ENCODE assay signal across 27 mouse cellular contexts in genomic region chr17:45554420-45554819, GRCm38 (mm10). TPM values are rescaled to one million over a fixed set of nuclear protein-coding genes. Genes with fewer than 3 reads are reported as not detected.
DNase-seq lines count a peak whose midpoint lies in the region; ATAC-seq lines count a peak whose summit lies in the region.
"Had no signal": no experiment of that assay in that cellular context is flagged by ENCODE, and none has a peak within 500 bp of the region (broad histone marks: within the 10 kb centered on the region; RNA-seq: fewer than 3 reads in every experiment).

No protein-coding gene starts in this region.

- no peak for ATAC-seq in megakaryocyte, adult 5-6 weeks (ENCODE audit: poor library complexity, severe bottlenecking)
- ATAC-seq in common myeloid progenitor, adult 5-6 weeks (replicated peaks; ENCODE audit: low read depth, poor library complexity, severe bottlenecking), result peak; percentile 38
- ATAC-seq: Patski had no signal

- H3K36me3 ChIP-seq in megakaryocyte, embryonic 14.5 days (replicated peaks; ENCODE audit: low read length), result peaks cover 16% of the 10 kb centered on the region
- H3K36me3 ChIP-seq: hindbrain, embryonic 13.5 days; liver, embryonic 13.5 days; lung, embryonic 15.5 days; neural tube, embryonic 12.5 days had no signal

- H3K9me3 ChIP-seq in megakaryocyte, embryonic 14.5 days, result no peaks in the 10 kb centered on the region
- H3K9me3 ChIP-seq: hindbrain, embryonic 13.5 days; liver, embryonic 13.5 days; lung, embryonic 15.5 days; neural tube, embryonic 12.5 days had no signal

- peak; percentile 34 for DNase-seq in cerebellum, adult 11-12 months
- DNase-seq in cerebellum, adult 8-10 months, result no peak
- DNase-seq in A20 (ENCODE audit: low read depth, low spot score), result peak; percentile 51
- DNase-seq in thymus, postnatal 10 days (ENCODE audit: low spot score in 2 of 2), result no peak
- DNase-seq in layer of hippocampus, adult 9-11 months, result no peak
- DNase-seq: adrenal gland, postnatal 36 days; cerebellum, adult 18-20 months; gastrocnemius, postnatal 36 days; heart, postnatal 36 days; kidney, adult 8-10 months; kidney, postnatal 10 days; liver, embryonic 13.5 days; lung, postnatal 36 days; retina, postnatal 1 day; right cerebral cortex, postnatal 25 days; thymus, adult 2 months had no signal

- H3K4me1 ChIP-seq in megakaryocyte, embryonic 14.5 days, result peaks cover 96% of the 10 kb centered on the region

- H3K27me3 ChIP-seq in megakaryocyte, embryonic 14.5 days (replicated peaks), result peaks cover 38% of the 10 kb centered on the region

- peak overlapping the region; percentile 46 for H3K4me3 ChIP-seq in megakaryocyte, embryonic 14.5 days (replicated peaks)
- H3K4me3 ChIP-seq: lung, embryonic 15.5 days; neural tube, embryonic 12.5 days had no signal

RNA-seq across cellular contexts. Expression of gene Nfkbie, which starts 1.1 kb away (rescaled TPM):
- 9.1 and 12.3 TPM in 2 replicates for polyA plus RNA-seq in megakaryocyte, embryonic 14.5 days (2012; ENCODE audit: insufficient read depth, low replicate concordance)
- 10.4 and 11.1 TPM in 2 replicates for total RNA-seq in megakaryocyte, adult 5-6 weeks (2015)
- total RNA-seq in megakaryocyte, adult 5-6 weeks (2017), result 13.4 and 14.0 TPM in 2 replicates
- total RNA-seq in common myeloid progenitor, adult 5-6 weeks (2017), result 10.1 and 11.0 TPM in 2 replicates

RNA-seq across cellular contexts. Expression of gene Tmem151b, which starts 4.9 kb away (rescaled TPM):
- 0.93 and 1.1 TPM in 2 replicates for polyA plus RNA-seq in megakaryocyte, embryonic 14.5 days (2012; ENCODE audit: insufficient read depth, low replicate concordance)
- total RNA-seq in megakaryocyte, adult 5-6 weeks (2015), result not detected in 2 replicates
- total RNA-seq in megakaryocyte, adult 5-6 weeks (2017), result not detected in 2 replicates
- 0.53 TPM in 1 of 2 replicates, not detected in the other for total RNA-seq in common myeloid progenitor, adult 5-6 weeks (2017)
- total RNA-seq: gastrocnemius, adult 18-20 months; monocyte, adult 5-6 weeks had no signal

RNA-seq across cellular contexts. Expression of gene Slc35b2, which starts 9.3 kb away (rescaled TPM):
- 24.8 and 30.6 TPM in 2 replicates for polyA plus RNA-seq in megakaryocyte, embryonic 14.5 days (2012; ENCODE audit: insufficient read depth, low replicate concordance)
- total RNA-seq in megakaryocyte, adult 5-6 weeks (2015), result 33.7 and 44.9 TPM in 2 replicates
- 48.2 and 52.2 TPM in 2 replicates for total RNA-seq in megakaryocyte, adult 5-6 weeks (2017)
- 49.6 and 93.8 TPM in 2 replicates for total RNA-seq in common myeloid progenitor, adult 5-6 weeks (2017)

RNA-seq across cellular contexts. Expression of gene Hsp90ab1, which starts 18.7 kb away (rescaled TPM):
- 292 and 435 TPM in 2 replicates for polyA plus RNA-seq in megakaryocyte, embryonic 14.5 days (2012; ENCODE audit: insufficient read depth, low replicate concordance)
- 448 and 487 TPM in 2 replicates for total RNA-seq in megakaryocyte, adult 5-6 weeks (2015)
- 829 and 973 TPM in 2 replicates for total RNA-seq in megakaryocyte, adult 5-6 weeks (2017)
- total RNA-seq in common myeloid progenitor, adult 5-6 weeks (2017), result 2,806 and 3,169 TPM in 2 replicates

RNA-seq across cellular contexts. Expression of gene Tcte1, which starts 31.2 kb away (rescaled TPM):
- polyA plus RNA-seq in megakaryocyte, embryonic 14.5 days (2012; ENCODE audit: insufficient read depth, low replicate concordance), result 0.12 TPM in 1 of 2 replicates, not detected in the other
- not detected in 2 replicates for total RNA-seq in megakaryocyte, adult 5-6 weeks (2015)
- not detected in 2 replicates for total RNA-seq in megakaryocyte, adult 5-6 weeks (2017)
- not detected in 2 replicates for total RNA-seq in common myeloid progenitor, adult 5-6 weeks (2017)
- total RNA-seq: adrenal gland, adult 18-20 months; adrenal gland, postnatal 36 days; gastrocnemius, adult 18-20 months; gastrocnemius, postnatal 36 days; heart, adult 8-10 months; heart, postnatal 36 days; monocyte, adult 5-6 weeks had no signal
- polyA plus RNA-seq: liver, embryonic 13.5 days; Patski had no signal

Comparison
In these comparisons a context has a peak if more than half of its experiments do, and no peak if none do; other contexts are left out.
1. DNase-seq: peak in cerebellum, adult 11-12 months (single experiment) and A20 (single experiment); none in cerebellum, adult 8-10 months (single experiment), thymus, postnatal 10 days (0 of 2) and layer of hippocampus, adult 9-11 months (single experiment).